Mouse (Mus musculus): ENCODE measurements around the gene Tcirg1.
A peak's percentile ranks its signal among the peaks of the same experiment; 100 is the strongest.

The Tcirg1 gene

DNA sequence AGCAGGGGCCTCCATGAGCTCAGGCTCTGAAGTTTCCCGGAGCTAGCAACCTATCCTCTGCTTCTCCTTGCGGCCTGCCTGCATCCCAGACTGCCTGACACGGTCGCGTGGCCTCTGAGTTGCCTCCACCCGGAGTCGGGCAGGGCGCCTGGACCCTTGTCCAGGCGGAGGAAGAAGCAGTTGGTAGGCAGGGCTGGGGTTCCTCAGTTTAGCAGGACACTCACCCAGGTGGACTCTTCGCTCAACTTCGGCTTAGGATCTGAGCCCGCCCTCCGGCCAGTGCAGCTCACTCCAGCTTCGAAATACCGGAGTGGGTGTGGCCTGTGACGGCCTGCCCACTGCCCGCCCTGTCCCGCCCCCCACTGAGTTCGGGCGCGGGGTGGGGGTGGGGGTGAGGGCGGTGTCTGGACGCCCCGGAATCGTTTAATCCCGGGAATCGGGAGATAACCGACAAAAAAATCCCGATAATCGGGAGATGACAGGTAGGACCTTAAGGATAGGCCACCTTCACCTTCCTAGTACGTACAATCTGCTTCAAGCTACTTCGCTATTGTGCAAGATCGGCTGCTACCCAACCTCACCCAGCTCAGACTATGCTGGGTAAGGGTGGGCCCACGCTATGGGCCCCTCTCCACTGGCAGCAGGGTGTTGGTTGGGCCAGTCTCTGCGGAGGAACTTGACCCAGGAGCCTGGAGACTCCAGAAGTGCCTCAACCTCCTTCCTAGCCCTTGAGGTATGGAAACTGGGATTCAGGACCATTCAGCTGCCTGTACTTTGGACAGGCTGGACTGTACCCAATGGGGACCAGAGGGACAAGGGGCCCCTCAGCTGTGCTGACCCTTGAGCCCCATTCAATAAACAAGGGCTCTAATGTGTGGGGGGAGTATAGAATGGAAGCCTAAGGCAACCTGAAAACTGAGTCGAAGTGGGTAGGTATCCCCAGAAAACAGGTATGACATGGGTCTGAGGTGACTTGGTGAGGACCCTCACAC, at the start of gene Tcirg1:
Tcirg1 (minus strand) TSS at position 339 of the 992 bp plus-strand sequence.
- DNase-seq (ENCODE audit: low spot score in 2 of 2) = peak in 1 of 2 experiments; percentile 52

DNA sequence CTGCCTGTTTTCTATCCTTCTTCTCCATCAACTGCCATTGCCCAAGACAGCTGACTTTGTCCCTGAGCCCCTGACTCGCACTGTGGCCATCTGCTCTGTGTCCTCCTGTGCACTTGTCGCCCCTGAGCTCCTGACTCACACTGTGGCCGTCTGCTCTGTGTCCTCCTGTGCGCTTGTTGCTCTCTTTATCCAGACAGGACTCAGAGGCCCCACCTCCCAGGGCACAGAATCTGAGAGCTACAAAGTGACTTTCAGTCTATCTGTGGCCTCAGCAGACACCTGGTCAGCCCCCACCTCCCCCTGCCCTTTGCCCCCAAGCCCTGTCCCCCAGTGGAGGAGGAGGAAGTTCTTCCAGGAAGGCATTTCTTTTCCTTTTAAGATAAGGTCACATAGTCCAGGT, 48.9 kb upstream of the Tcirg1 start:
- no peak for DNase-seq (ENCODE audit: low spot score in 2 of 2)

DNA sequence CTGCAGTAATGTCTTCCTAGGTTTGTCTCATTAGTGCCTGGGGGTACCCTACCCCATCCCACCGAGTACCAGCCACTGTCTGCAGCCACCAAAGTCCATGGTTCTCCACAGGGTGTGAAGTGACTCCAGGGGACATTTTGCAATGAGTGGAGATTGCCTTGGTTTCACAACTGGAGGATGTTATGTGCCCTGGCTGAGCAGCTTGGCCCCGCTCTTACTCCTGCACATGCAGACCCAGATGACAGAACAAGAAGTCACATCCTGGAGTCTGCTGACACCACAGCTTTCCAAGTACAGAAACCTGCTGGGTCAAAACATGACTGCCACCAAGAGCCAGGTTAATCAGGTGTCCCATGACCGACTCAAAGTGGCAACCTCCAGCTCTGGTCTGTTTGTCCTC, 48.1 kb upstream of the Tcirg1 start:
- no peak for DNase-seq (ENCODE audit: low spot score in 2 of 2)

DNA sequence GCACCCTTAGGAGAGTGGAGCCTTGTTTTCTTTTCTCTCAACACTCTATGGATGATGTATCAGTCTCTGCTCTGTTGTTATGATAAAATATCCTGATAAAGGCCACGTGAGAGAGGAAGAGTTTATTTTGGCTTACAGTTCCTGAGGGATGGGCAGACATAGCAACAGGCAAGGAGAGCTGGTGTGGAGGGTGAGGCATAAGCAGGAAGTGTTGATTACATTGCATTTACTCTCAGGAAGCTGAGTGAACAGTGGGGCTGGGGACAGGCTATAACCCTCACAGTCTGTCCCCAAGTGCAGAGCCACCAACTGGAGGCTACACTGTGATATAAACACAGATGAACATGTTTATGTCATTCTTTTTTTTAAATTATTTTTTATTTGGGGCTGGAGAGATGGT, 45.2 kb upstream of the Tcirg1 start:
- no peak for DNase-seq (ENCODE audit: low spot score in 2 of 2)

DNA sequence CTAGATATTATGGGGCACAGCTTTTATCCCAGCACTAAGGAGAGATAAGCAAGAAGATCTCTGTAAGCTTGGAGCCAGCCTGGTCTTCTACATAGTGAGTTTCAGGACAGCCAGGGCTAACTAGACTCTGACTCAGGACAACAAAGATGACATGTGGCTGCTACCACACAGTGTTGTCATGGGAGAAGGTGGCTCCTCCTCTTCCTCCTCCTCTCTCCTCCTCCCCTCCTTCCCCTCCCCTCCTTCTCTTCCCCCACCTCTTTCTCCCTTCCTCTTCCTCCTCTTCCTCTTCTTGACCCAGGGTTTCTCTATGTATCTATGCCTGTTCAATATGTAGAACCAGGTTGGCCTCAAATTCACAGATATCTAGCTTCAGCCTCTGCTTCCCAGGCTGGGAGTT, 44.5 kb upstream of the Tcirg1 start:
- DNase-seq (ENCODE audit: low spot score in 2 of 2) = no peak

DNA sequence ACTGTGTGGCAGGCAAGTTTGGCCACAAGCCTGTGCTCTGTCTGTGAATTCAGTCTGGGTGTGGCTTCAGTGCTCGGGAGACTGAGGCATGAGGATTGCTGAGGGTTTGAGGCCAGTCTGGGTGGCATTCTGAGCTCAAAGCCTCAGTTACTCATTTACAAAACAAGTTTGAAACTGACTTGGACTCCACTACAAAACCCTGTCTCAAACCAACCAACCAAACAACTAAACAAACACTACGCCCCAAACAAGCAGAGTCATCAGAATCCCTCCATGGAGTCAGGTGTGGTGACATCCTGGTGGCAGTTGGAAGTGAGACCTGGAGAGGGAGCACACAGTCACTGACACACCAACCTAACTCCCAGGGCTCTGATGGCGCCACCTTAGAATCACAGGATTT, 43.4 kb upstream of the Tcirg1 start:
- no peak for DNase-seq (ENCODE audit: low spot score in 2 of 2)

DNA sequence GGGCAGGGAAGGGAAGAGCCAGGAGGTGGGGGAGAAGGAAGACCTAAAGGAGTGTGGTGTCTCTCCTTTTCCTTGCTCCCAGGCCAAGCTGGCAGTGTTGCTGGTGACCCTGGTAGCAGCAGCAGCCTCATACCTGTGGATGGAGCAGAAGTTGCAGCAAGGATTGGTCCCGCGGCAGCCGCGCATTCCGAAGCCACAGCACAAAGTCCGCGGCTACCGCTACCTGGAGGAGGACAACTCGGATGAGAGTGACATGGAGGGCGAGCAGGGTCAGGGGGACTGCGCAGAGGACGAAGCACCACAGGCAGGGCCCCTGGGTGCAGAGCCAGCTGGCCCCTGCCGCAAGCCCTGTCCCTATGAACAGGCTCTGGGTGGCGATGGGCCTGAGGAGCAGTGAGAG, 41.6 kb upstream of the Tcirg1 start:
- no peak for DNase-seq (ENCODE audit: low spot score in 2 of 2)

DNA sequence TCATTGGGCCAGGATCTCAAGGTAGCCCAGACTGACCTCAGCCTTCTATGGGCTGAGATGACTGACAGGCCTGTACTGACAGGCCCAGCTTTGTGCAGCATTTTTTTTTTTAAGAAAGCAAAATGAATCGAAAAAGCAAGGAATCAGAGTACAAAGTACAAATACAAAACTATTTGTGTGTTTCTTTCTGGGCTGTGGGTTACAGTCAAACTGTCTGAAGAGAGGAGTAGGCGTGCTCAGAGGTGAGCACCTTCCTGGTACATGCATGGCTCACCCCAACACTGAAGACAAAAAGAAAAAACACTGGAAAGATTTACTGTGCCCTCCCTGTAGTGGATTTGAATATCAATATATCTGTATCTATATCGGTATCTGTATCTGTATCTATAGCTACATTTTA, 40.9 kb upstream of the Tcirg1 start:
- no peak for DNase-seq (ENCODE audit: low spot score in 2 of 2)

DNA sequence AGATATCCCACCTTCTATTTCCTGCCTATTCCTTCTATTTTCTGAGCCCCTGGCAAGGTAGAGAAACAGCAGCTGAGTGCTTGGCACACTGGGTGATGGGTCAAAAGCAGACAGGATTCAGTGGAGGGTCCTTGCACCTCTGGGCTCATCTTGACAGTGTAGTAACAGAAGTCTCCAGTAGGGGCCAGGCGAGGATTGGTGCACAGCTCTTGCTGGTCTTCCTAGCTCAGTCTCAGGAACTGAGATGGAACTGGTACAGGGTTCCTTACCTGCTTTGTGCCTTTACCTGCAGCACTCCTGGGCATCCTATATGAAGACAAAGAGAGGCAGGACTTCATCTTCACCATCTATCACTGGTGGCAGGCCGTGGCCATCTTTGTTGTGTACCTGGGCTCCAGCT, 39.8 kb upstream of the Tcirg1 start:
- peak; percentile 56 to 79 for DNase-seq (ENCODE audit: low spot score in 2 of 2)

DNA sequence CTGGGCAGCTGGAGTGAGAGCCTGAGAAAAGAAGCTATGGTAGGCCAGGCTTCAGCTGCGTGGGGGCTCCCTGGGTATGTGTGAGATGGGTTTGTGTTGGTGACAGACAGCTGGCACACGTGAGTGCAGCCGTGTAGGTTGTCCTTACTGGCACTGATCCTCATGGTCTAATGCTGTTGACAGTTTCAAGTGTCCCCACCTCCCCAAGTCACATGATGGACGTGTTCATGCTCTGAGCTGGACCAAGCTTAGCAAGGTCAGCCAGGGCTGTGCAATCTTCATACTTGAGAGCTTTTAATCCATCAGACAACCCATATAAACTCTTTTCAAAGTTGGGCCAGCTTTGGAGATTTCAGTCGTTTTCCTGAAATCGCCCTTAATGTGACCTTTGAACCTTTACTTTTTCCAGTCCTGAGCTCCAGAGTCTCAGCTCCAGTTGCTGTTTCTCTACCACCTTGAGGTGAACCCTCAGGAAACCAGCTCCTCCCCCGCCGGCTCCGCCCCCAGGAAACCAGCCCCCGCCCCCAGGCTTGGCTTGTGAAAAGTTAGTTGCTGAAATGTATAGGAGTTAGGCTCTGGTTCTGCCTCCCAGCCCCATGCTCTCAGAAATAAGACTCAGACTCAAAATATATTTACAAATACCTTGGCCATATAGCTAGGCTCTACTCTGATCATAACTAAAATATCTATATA, 39.1 kb upstream of the Tcirg1 start:
- DNase-seq (ENCODE audit: low spot score in 2 of 2) = no peak

DNA sequence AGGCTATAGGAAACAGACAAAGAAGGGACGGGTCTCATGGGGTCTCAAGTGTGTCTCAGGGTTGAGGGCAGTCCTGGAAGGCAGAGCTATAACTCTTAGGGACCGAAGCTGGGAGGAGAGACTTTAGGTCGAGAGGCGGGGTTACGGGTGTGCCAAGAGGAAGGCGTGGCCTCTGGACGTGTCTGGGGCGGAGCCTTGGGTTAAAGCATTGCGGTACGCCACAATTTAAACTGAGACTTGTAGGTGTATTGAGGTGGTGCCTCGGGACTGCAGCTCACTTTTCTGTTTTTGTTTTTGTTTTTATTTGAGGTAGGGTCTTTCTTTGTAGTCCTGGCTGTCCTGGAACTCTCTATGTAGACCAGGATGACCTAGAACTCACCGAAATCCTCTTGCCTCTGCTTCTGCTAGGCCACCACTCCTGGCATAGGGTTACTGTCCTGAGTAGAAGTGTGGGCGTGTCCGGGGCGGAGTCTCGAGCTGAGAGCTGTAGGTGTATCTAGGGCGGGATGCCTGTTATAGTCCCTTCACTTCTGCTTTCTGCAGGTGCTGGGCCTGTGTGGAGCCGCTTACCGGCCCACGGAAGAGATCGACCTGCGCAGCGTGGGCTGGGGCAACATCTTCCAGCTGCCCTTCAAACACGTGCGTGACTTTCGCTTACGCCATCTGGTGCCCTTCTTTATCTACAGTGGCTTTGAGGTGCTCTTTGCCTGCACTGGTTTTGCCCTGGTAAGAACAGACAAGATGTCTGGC, 36.2 kb upstream of the Tcirg1 start:
- no peak for DNase-seq (ENCODE audit: low spot score in 2 of 2)

DNA sequence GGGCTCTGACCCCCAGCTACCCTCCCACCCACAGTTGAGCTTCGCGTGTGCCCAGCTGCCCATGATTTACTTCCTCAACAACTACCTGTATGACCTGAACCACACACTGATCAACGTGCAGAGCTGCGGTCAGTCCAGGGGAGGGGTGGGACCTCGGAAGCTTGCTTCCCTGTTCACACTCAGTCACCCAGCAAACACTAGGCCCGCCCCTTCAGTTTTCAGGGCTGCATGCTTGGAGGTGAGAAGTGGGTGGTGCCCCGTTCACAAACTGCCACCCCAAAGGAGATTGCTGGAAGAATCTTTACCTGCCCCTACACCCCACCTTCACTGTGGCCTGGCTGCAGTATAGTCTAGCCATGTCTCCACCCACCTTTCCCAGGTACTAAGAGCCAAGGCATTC, 35.4 kb upstream of the Tcirg1 start:
- no peak for DNase-seq (ENCODE audit: low spot score in 2 of 2)

DNA sequence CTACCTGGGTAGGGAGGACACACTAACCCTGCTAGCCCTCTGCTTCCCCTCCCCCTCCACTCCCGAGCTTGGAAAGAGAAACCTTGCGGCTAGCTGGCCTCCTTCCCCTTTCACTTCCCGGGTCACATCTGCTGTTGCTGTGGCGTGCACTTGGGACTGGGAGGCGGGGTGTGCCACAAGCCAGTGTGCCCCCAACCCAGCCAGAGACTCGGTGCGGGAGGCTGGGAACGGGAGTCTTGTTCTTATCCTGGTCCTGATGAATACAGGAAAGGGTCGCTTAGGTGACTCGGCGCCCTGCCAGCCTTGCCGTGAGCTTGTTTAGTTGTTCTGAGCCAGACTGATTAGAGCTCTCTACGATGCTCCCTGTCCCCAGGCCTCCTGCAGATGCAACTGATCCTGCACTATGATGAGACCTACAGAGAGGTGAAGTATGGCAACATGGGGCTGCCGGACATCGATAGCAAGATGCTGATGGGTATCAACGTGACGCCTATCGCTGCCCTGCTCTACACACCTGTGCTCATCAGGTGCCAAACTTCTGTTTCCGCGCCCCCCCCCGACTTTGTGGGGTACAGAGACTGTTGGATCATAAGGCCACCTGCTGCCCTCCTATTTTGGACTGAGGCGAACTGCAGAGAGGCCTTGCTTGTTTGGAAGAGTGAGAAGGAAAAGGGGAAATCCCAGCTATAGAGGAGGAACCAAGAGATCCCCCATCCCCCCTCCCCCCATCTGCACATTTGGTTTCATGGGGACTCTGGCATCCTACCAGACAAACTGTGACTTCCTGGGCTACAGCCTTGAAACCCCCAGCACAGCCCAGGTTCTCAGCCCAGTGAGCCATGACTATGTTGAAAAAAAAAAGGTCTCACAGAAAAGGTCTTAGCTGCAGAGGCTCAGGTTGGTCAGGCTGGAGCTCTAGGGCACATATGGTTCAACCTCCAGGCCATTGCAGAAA, 29.2 kb upstream of the Tcirg1 start:
- DNase-seq (ENCODE audit: low spot score in 2 of 2) = peak in 1 of 2 experiments; percentile 23

DNA sequence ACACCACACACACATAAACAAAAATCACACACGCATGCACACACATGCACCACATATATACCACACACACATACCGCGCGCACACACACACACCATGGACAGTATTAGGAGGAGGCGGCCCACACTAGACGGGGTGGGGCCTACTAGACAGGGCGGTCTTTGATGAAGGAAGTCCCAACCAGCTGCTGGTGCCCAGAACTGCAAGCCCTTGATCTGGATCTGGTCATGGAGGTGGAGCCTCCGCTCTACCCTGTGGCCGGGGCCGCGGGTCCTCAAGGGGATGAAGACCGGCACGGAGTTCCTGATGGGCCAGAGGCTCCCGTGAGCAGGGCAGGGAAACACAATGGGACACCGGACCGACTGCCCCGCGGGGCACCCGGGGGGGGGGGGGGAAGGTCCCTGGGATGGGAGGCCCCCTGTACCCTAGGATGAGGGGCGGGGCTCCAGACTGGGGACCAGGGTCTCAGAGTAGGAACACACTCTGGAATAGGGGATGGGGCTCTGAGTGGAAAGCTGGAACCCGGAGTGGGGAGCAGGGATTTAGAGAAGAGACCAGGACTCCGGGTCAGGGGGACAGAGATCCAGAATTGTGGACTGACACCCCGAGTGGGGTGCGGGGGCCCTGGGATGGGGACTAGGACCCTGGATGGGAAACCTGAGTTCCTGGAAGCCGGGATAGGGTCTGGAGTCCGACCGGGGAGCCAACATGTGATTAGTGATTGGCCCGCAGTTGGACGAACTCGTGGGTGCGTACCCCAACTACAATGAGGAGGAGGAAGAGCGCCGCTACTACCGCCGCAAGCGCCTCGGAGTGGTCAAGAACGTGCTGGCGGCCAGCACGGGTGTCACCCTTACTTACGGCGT, 28.3 kb upstream of the Tcirg1 start, which contains the start of gene Unc93b1:
Unc93b1 (plus strand) TSS at position 155 of the 864 bp plus-strand sequence.
- DNase-seq (ENCODE audit: low spot score in 2 of 2) = no peak

DNA sequence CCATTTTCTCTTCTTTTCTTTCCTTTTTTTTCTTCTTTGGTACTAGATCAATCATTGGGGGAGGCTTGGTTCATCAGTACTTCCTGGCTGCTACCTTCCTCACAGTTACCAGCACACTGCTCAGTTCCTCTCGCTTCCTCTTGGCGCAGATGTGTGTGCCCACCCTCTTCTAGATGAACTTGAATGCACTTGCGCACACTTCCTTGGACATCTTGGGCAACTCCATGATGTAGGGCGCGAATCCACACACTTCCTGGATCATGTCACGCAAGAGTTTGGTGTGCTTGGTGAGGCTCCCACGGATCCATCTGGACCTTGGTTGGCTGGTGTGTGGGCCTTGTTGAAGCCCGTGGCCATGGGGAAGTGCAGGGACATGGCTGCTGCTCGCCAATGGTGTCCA, 24.8 kb upstream of the Tcirg1 start:
- no peak for DNase-seq (ENCODE audit: low spot score in 2 of 2)

DNA sequence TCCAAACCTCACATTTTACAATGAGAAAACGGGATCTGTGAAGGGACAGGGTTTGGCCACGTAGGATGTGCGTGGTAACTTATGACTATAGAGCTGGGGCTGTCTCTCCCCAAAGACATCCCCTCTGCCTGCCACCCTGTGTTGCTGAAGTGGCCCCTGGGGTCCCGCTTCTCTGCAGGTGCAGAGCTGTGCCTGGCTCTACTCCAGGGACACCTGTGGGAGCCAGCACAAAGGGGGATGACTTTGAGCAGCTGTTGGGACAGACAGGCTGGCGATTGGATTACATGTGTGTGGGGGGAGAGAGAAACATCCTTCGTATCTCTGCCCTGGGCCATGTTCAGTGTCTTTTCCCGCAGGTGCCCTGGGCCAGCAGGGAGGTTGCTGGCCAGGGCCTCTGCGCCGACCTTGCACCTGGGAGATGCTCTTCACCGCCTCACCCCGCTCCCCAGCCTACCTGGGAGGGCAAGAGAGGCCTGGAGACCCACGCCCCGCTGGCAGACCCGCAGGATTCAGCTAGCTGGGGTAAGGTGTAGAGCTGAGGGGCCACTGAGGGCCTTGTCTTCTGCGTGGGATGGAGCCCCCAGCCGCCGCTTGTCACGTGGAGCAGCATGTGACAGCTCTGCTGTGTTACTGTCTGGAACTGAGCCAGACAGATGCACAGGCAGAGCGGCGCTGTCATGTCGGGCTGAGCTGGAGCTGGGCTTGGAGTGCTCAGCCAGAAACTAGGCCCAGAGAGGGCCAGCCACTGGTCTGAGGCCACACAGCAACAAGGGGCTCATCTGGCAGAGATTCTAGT, 23.5 kb upstream of the Tcirg1 start:
- DNase-seq (ENCODE audit: low spot score in 2 of 2) = no peak

DNA sequence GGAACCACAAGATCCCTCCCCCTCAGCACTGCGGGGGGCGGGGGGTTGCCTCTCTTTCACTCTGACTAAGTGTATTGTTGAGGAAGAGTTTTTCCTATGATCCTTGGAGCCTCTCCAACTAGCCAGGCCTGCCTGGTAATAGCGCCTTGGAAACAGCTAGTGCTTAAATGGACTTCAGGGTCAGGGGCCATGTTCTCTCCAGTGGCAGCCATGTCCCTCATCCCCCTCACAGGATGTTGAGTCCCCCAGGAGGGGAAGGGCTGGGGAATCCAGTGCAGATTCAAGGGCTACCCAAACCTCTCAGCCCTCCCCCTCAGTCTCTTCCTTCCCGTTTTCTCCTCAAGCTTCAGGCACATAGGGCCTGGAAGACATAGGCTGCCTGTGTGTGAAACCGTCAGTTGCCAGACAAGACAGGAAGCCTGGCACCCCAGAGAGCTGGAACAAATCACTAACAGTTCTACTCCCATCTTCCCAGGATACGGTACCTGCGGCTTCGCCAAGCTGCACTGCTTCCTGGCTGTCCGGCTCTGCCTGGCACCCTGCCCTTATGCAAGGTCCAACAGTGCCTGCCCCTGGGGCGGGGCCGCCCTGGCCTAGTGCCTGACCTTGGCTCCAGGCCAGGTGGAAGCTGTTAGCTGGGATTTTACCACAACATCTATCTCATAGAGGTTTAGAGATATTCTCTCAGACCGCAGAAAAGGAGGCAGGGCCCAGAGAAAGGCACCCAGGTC, 22.4 kb upstream of the Tcirg1 start, which contains the start of gene Aldh3b1:
Aldh3b1 (minus strand) TSS at position 598 of the 731 bp plus-strand sequence.
- DNase-seq (ENCODE audit: low spot score in 2 of 2) = peak; percentile 51 to 77

DNA sequence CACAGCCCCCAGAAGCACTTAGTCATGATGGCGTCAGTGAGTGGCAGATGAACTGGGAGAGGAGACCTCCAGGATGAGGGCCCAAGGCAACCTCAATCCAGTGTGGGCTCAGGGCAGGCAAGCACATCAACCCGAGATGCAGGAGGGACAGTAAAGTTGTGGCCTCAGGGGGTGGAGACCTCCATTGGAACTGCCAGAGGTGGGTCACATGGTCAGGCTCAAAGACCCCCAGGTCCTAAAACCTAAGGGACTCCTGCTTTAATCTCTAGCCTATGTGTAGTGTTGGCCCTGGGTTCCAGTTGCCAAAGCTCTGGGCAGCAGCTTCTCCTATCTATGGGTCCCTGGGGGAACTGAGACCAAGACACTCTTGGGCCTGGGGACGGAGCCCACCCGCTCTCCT, 21.8 kb upstream of the Tcirg1 start:
- DNase-seq (ENCODE audit: low spot score in 2 of 2) = no peak

Data from cerebellum, postnatal 4 days (tissue).